Mouse (Mus musculus): ENCODE measurements around the gene Ikbke. TPM values are rescaled to one million over a fixed set of nuclear protein-coding genes. Genes with fewer than 3 reads are reported as not detected.
"Not testable (repeated sequence)": the region's sequence is repeated elsewhere in the genome, so short reads cannot be mapped to it uniquely, and the experiment has no call there.

The Ikbke gene
- polyA plus RNA-seq (2014; fragmentation: Nextera tagmentation; extraction: Ambion mirVana): 0.81 and 1.4 TPM in 2 replicates

DNA sequence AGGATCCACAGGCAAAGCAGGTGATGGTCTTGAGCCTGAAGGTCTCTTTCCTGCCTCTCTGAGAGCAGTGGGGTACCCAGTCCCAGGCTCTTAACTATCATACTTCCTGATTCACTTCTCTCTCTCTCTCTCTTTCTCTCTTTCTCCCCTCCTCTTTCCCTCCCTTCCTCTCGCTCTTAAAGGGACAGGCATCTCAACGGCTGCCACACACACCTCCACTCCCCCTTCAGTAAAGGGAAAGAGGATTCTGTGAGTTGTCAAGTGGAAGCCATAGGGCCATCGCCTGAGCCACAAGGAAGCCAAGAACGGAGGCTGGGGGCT, at the start of gene Ikbke:
Gene Ikbke (minus strand): TSS at position 151 of the 321 bp plus-strand sequence.
- no peak within 1 kb of the TSS for H3K9ac ChIP-seq
- 0 out of 2 replicates have a peak within 1 kb of the TSS, but pooled peaks have one; percentile 11 for H3K4me2 ChIP-seq (replicated peaks)
- H3K36me3 ChIP-seq (replicated peaks; ENCODE audit: control insufficient read depth, insufficient read depth): no peaks in the 10 kb centered on the region
- ATAC-seq (ENCODE audit: low FRiP score): no peak
- WGBS: 51% methylated on average over 4 of the region's 4 CpGs
- H3K9me3 ChIP-seq (ENCODE audit: control insufficient read depth, low read length): no peaks in the 10 kb centered on the region
- no peak within 1 kb of the TSS for H3K4me3 ChIP-seq (replicated peaks; ENCODE audit: low read length)
- no peaks in the 10 kb centered on the region for H3K27me3 ChIP-seq (ENCODE audit: control insufficient read depth, insufficient read depth, low read length)
- H3K4me1 ChIP-seq (replicated peaks; ENCODE audit: control insufficient read depth, insufficient read depth, low read length): no peaks in the 10 kb centered on the region
- no peak within 1 kb of the TSS for H3K27ac ChIP-seq
- no peak for DNase-seq (ENCODE audit: low spot score)

DNA sequence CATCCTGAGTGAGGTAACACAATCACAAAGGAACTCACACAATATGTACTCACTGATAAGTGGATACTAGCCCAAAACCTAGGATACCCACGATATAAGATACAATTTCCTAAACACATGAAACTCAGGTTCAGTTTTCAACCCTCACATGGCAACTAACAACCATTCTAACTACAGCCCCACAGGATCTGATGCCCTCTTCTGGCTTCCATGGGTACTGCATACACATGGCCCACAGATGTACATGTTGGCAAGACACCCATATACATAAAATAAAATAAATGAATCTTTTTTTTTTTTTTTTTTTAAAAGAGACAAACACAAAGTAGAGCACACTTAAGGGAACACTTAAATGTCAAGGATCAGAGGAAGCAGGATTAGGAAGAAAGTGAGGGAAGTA, 49.7 kb upstream of the Ikbke start:
- DNase-seq (ENCODE audit: low spot score); ATAC-seq (ENCODE audit: low FRiP score); H3K4me2 ChIP-seq (replicated peaks); H3K27ac ChIP-seq; H3K4me3 ChIP-seq (replicated peaks; ENCODE audit: low read length); H3K4me1 ChIP-seq (replicated peaks; ENCODE audit: control insufficient read depth, insufficient read depth, low read length); H3K9me3 ChIP-seq (ENCODE audit: control insufficient read depth, low read length); H3K27me3 ChIP-seq (ENCODE audit: control insufficient read depth, insufficient read depth, low read length); H3K9ac ChIP-seq: not testable (repeated sequence)
- 94% methylated on average over 1 of the region's 1 CpGs for WGBS
- H3K36me3 ChIP-seq (replicated peaks; ENCODE audit: control insufficient read depth, insufficient read depth): peaks cover 45% of the 10 kb centered on the region

DNA sequence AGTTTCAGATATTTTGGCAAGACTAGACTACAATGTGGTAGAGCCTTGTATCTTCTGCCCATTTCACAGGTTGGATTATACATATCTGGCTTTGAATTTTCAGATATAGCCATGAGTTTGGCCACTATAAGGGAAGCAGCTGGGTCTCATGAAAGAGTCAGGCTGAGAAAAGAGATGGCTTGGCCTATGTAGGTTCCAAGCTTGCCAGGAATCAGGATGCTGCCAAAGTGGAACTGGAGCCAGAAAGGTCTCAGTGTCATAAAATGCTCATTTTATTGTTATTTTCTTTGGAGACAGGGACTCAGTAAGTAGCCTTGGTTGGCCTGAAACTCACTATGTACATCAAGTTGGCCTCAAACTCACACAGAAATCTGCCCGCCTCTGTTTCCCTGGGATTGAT, 47.8 kb upstream of the Ikbke start:
- no peaks in the 10 kb centered on the region for H3K9me3 ChIP-seq (ENCODE audit: control insufficient read depth, low read length)
- no peak for DNase-seq (ENCODE audit: low spot score)
- no peaks in the 10 kb centered on the region for H3K27me3 ChIP-seq (ENCODE audit: control insufficient read depth, insufficient read depth, low read length)
- H3K4me2 ChIP-seq (replicated peaks): no peak overlapping the region
- WGBS: 93% methylated on average over 1 of the region's 1 CpGs
- H3K9ac ChIP-seq: no peak overlapping the region
- H3K27ac ChIP-seq: no peak overlapping the region
- no peaks in the 10 kb centered on the region for H3K4me1 ChIP-seq (replicated peaks; ENCODE audit: control insufficient read depth, insufficient read depth, low read length)
- no peak for ATAC-seq (ENCODE audit: low FRiP score)
- H3K36me3 ChIP-seq (replicated peaks; ENCODE audit: control insufficient read depth, insufficient read depth): peaks cover 40% of the 10 kb centered on the region
- H3K4me3 ChIP-seq (replicated peaks; ENCODE audit: low read length): no peak overlapping the region

DNA sequence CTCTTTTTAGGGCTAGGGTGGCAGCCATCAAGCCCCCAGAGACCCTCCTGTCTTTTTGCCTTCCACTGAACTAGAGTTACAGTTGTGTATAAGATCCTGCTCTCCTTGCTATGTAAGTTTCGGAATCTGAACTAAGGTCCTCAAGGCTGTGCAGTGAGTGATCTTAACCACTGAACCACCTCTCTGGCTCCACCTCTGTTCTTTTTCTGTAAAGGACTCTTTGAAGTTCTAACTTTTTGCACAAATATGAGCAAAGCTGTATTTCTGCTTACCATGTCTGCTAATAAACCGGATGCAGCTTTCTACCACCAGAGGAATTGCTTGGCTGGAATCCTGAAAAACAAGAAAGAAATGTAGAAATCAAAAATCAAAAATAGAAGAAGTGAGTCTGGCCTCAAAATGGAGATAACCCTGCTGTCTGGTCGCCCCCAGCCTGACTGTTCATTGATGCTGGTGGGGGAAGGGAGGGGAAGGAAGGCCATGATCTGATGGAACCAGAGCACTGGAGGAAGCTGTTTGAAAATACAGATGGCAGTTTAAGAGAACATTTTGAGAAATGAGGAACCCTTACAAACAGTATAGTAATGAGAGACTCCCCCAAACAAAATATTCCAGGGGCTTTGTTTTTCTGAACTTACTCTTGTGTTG, 45.5 kb upstream of the Ikbke start:
- H3K36me3 ChIP-seq (replicated peaks; ENCODE audit: control insufficient read depth, insufficient read depth): peaks cover 47% of the 10 kb centered on the region
- H3K9ac ChIP-seq: no peak overlapping the region
- no peak for ATAC-seq (ENCODE audit: low FRiP score)
- H3K9me3 ChIP-seq (ENCODE audit: control insufficient read depth, low read length): no peaks in the 10 kb centered on the region
- H3K4me2 ChIP-seq (replicated peaks): no peak overlapping the region
- DNase-seq (ENCODE audit: low spot score): no peak
- no peak overlapping the region for H3K4me3 ChIP-seq (replicated peaks; ENCODE audit: low read length)
- no peaks in the 10 kb centered on the region for H3K4me1 ChIP-seq (replicated peaks; ENCODE audit: control insufficient read depth, insufficient read depth, low read length)
- WGBS: 96% methylated on average over 3 of the region's 3 CpGs
- no peaks in the 10 kb centered on the region for H3K27me3 ChIP-seq (ENCODE audit: control insufficient read depth, insufficient read depth, low read length)
- no peak overlapping the region for H3K27ac ChIP-seq

DNA sequence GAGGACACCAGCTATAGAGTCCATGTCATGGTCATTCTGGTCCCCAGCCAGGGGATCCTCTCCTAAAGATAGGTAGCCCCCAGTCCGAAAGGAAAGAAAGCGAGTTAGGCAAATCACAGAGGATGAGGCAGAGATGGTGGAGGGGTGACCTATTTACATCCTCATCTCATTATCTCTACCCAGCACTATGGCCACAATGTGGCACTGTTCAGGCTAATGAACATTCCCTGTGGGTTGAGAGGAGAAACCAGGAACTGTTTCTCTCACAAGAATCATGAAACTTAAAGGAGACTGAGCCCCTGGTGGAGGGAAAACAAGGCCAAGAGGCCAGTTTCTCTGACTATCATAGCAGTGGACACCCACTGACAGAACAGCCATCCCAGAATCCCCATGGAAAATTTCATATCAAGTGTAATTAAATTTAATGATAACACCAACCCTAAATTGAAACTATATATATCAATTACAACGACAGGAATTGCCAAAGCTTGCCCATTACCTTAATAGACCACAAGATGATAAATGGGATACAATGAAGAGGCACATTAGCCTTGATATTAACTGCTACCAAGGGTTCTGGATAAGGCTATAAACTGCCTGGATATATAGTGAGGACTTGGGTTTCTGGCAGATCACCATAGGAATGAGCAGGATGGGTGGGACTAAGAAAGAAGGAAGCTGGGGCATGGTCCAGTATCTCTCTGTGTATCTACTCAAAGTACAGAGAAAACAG, 40.4 kb upstream of the Ikbke start:
- 84% methylated on average over 3 of the region's 3 CpGs for WGBS
- no peak for DNase-seq (ENCODE audit: low spot score)

DNA sequence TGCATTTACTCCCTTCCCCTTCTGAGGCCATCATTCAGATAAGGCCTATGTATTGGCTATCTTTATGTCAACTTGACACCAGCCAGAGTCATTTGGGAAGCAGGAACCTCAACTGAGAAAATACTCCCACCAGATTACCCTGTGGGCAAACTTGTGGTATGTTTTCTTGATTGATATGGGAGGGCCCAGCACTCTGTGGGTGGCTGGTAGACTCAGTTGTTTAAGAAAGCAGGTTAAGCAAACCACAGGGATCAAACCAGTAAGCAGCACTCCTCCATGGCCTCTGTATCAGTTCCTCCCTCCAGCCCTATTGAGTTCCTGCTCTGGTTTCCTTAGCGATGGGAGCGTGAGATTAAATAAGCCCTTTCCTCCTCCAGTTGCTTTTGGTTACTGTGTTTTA, 39.0 kb upstream of the Ikbke start:
- ATAC-seq (ENCODE audit: low FRiP score) (no peak), DNase-seq (ENCODE audit: low spot score) (no peak)
- H3K4me1 ChIP-seq (replicated peaks; ENCODE audit: control insufficient read depth, insufficient read depth, low read length): no peaks in the 10 kb centered on the region
- no peak overlapping the region for H3K4me2 ChIP-seq (replicated peaks)
- no peak overlapping the region for H3K4me3 ChIP-seq (replicated peaks; ENCODE audit: low read length)
- 88% methylated on average over 2 of the region's 2 CpGs for WGBS
- peaks cover 70% of the 10 kb centered on the region for H3K36me3 ChIP-seq (replicated peaks; ENCODE audit: control insufficient read depth, insufficient read depth)
- H3K27me3 ChIP-seq (ENCODE audit: control insufficient read depth, insufficient read depth, low read length): no peaks in the 10 kb centered on the region
- no peak overlapping the region for H3K27ac ChIP-seq
- no peaks in the 10 kb centered on the region for H3K9me3 ChIP-seq (ENCODE audit: control insufficient read depth, low read length)
- H3K9ac ChIP-seq: no peak overlapping the region

More for the DNA sequence above, 40.4 kb upstream of the Ikbke start:
- Histone ChIP-seq H3K9me3 (ENCODE audit: control insufficient read depth, low read length) (no peaks in the 10 kb centered on the region), H3K4me2 (replicated peaks) (no peak overlapping the region), H3K27ac (no peak overlapping the region), H3K36me3 (replicated peaks; ENCODE audit: control insufficient read depth, insufficient read depth) (peaks cover 66% of the 10 kb centered on the region), H3K4me1 (replicated peaks; ENCODE audit: control insufficient read depth, insufficient read depth, low read length) (no peaks in the 10 kb centered on the region), H3K9ac (no peak overlapping the region), H3K4me3 (replicated peaks; ENCODE audit: low read length) (no peak overlapping the region), H3K27me3 (ENCODE audit: control insufficient read depth, insufficient read depth, low read length) (no peaks in the 10 kb centered on the region)
- ATAC-seq (ENCODE audit: low FRiP score): peak; percentile 68

DNA sequence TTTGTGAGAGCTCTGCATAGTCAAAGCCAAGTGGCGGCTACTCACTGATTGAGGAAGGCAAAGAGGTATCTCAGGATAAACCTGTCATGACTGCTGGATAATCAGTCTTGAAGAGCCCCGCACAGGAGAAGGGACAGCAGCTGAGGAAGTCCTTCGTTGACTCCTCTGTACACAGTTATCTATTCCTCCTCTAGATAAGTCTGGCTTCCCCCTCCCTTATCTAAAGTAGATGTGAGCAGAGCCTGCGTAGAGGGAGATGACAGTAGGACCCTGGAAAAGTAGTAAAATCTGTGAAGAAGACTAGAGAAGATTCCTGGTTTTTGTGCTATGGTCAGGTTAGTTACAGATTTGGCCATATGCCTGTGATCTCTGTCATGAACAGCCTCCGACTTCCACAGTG, 38.2 kb upstream of the Ikbke start:
- Histone ChIP-seq H3K27me3 (ENCODE audit: control insufficient read depth, insufficient read depth, low read length) (no peaks in the 10 kb centered on the region), H3K4me1 (replicated peaks; ENCODE audit: control insufficient read depth, insufficient read depth, low read length) (no peaks in the 10 kb centered on the region), H3K27ac (no peak overlapping the region), H3K4me2 (replicated peaks) (no peak overlapping the region), H3K9me3 (ENCODE audit: control insufficient read depth, low read length) (no peaks in the 10 kb centered on the region), H3K36me3 (replicated peaks; ENCODE audit: control insufficient read depth, insufficient read depth) (peaks cover 78% of the 10 kb centered on the region), H3K4me3 (replicated peaks; ENCODE audit: low read length) (no peak overlapping the region), H3K9ac (no peak overlapping the region)
- WGBS: 95% methylated on average over 5 of the region's 5 CpGs
- no peak for DNase-seq (ENCODE audit: low spot score)
- ATAC-seq (ENCODE audit: low FRiP score): no peak

DNA sequence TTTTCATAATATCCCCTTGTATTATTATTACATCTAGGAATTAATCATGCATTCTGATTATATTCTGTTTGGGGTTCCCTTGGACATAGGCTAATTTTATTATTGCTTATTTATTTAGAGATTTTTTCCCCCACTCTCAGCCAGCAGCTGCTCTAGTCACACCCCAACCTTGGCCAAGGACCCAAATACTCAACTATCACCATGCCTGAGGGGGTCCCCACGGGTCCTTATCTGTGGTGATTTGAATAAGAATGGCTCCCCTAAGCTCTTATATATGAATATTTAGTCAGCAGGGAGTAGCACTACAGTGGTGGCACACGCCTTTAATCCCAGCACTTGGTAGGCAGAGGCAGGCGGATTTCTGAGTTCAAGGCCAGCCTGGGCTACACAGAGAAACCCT, 31.9 kb upstream of the Ikbke start:
- Histone ChIP-seq H3K27ac (no peak overlapping the region), H3K4me2 (replicated peaks) (no peak overlapping the region), H3K4me3 (replicated peaks; ENCODE audit: low read length) (no peak overlapping the region), H3K9ac (no peak overlapping the region), H3K4me1 (replicated peaks; ENCODE audit: control insufficient read depth, insufficient read depth, low read length) (no peaks in the 10 kb centered on the region), H3K9me3 (ENCODE audit: control insufficient read depth, low read length) (no peaks in the 10 kb centered on the region), H3K36me3 (replicated peaks; ENCODE audit: control insufficient read depth, insufficient read depth) (peaks cover 52% of the 10 kb centered on the region), H3K27me3 (ENCODE audit: control insufficient read depth, insufficient read depth, low read length) (no peaks in the 10 kb centered on the region)
- WGBS: 86% methylated on average over 3 of the region's 3 CpGs
- DNase-seq (ENCODE audit: low spot score) (no peak), ATAC-seq (ENCODE audit: low FRiP score) (no peak)

DNA sequence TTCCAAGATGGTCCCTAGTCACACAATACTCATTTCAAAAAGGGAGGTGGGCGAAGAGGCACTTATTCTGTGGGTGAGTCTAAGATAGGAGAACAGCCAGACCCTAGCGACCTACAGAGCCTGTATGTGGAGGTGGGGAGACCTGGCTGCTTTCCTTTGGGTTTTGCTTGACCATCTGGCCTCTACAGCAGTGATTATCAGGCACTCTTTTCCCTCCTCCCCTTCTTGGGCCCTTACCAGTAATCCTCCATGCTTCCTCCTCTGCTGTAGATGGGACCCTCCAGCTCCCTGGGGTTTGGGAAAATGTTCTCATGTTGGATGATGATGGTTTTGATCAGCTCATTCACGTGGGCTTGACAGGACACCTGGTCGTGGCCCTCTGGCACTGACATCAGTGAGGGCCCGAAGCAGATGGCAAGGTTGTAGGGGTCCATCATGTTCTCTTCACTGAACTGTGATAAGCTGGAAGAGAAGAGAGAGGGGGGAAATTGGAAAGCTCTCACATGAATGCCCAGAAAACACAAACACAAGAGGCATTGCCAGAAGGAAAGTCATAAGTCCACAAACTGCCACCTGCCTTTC, 30.9 kb upstream of the Ikbke start:
- Histone ChIP-seq H3K27me3 (ENCODE audit: control insufficient read depth, insufficient read depth, low read length) (no peaks in the 10 kb centered on the region), H3K27ac (no peak overlapping the region), H3K4me1 (replicated peaks; ENCODE audit: control insufficient read depth, insufficient read depth, low read length) (no peaks in the 10 kb centered on the region), H3K36me3 (replicated peaks; ENCODE audit: control insufficient read depth, insufficient read depth) (peaks cover 42% of the 10 kb centered on the region), H3K4me3 (replicated peaks; ENCODE audit: low read length) (no peak overlapping the region), H3K4me2 (replicated peaks) (no peak overlapping the region), H3K9ac (no peak overlapping the region), H3K9me3 (ENCODE audit: control insufficient read depth, low read length) (no peaks in the 10 kb centered on the region)
- ATAC-seq (ENCODE audit: low FRiP score) (no peak), DNase-seq (ENCODE audit: low spot score) (no peak)
- 90% methylated on average over 5 of the region's 5 CpGs for WGBS
